Mouse (Mus musculus) thymus, postnatal 25 days (tissue): ENCODE measurements at regions not wholly inside any gene's neighbourhood (a gene's known extent, or its start where the extent isn't known, plus 50 kb on each side); places are given as distances from the start of the nearest gene placed in this dataset.

ENCODE experiments used
- DNase-seq: peaks from one replicate; pipeline ENCODE4 v3.0.0; 2022

- no peak for DNase-seq
Observed at GRCm38 (mm10) chr12:70774006-70774405, 51.3 kb upstream of the Frmd6 start.

DNA sequence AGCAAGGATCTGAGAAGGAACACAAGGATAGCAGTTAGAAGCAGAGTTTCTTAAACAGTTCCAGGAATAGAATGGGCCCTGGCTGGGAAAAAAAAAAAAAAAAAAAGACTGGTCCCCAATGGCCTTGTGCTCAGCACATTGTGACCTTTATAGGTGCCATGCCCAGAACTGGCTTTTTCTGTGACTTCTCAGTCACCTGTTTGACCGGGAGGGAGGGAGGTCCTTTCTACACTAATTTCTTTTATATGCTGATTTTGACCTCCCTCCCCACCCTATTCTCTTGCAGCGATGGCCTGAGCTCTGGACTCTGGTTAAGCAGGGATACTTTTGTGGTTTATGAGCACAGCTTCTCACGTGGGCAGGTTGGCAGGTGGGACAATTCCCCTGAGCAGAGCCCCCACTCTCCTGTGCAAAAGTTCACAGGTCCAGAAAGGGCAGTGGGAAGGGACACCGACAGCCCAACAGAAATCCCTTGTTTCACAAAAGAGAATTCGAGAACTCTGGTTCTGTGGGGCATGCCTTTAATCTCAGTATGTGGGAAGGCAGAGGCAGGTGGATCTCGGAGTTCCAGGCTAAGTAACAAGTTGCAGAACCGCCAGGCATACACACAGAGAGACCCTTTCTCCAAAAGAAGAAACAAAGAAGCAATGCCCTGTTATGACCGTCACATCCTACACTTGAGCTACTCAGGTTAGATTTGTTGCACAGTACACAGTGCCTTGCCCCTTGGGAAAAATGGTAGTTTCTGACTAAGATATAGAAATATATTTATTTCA, 50.3 kb upstream of the Frmd6 start:
- no peak for DNase-seq
